In genomic region chr13:71179083-71179482, GRCm38 (mm10) we compare ENCODE assay signal across 30 mouse cellular contexts.
"Had no signal": no experiment of that assay in that cellular context is flagged by ENCODE, and none has a peak within 500 bp of the region (broad histone marks: within the 10 kb centered on the region; RNA-seq: fewer than 3 reads in every experiment).

No protein-coding gene starts in this region.

- H3K27me3 ChIP-seq: heart, embryonic 12.5 days; heart, embryonic 15.5 days; hindbrain, embryonic 12.5 days; hindbrain, embryonic 13.5 days; hindbrain, embryonic 15.5 days; intestine, embryonic 15.5 days had no signal

- H3K27ac ChIP-seq: heart, embryonic 13.5 days; heart, embryonic 15.5 days; hindbrain, embryonic 10.5 days; hindbrain, embryonic 12.5 days; hindbrain, embryonic 13.5 days; hindbrain, embryonic 14.5 days; hindbrain, embryonic 15.5 days; hindbrain, postnatal 0 days; intestine, embryonic 15.5 days; kidney, embryonic 15.5 days; kidney, postnatal 0 days; layer of hippocampus, adult 2 months; left cerebral cortex, adult 2 months had no signal

- H3K4me3 ChIP-seq: heart, embryonic 12.5 days; heart, embryonic 13.5 days; heart, embryonic 15.5 days; hindbrain, embryonic 10.5 days; hindbrain, embryonic 12.5 days; hindbrain, embryonic 13.5 days; hindbrain, embryonic 15.5 days; intestine, embryonic 15.5 days; kidney, embryonic 15.5 days; layer of hippocampus, adult 2 months; left cerebral cortex, adult 2 months had no signal

- H3K4me2 ChIP-seq: heart, embryonic 12.5 days; heart, embryonic 13.5 days; heart, embryonic 15.5 days; hindbrain, embryonic 12.5 days; hindbrain, embryonic 13.5 days; hindbrain, embryonic 14.5 days; hindbrain, embryonic 15.5 days; intestine, embryonic 15.5 days; kidney, embryonic 15.5 days had no signal

- H3K4me1 ChIP-seq: heart, embryonic 12.5 days; heart, embryonic 13.5 days; heart, embryonic 15.5 days; hindbrain, embryonic 10.5 days; hindbrain, embryonic 12.5 days; hindbrain, embryonic 13.5 days; hindbrain, embryonic 15.5 days; intestine, embryonic 15.5 days; kidney, embryonic 15.5 days had no signal

- H3K9me3 ChIP-seq: heart, embryonic 12.5 days; heart, embryonic 13.5 days; heart, embryonic 15.5 days; hindbrain, embryonic 10.5 days; hindbrain, embryonic 12.5 days; hindbrain, embryonic 13.5 days; hindbrain, embryonic 15.5 days; intestine, embryonic 15.5 days; kidney, embryonic 15.5 days had no signal

- DNase-seq: heart, postnatal 10 days; heart, postnatal 14 days; heart, postnatal 36 days; heart, postnatal 4 days; kidney, adult 11 months; kidney, adult 18-20 months; kidney, adult 2 months; kidney, adult 8-10 months; kidney, adult 9 months; kidney, postnatal 10 days; kidney, postnatal 14 days; kidney, postnatal 25 days; kidney, postnatal 36 days; kidney, postnatal 4 days; layer of hippocampus, adult 9-11 months; layer of hippocampus, postnatal 36 days had no signal

- H3K9ac ChIP-seq: heart, embryonic 12.5 days; heart, embryonic 13.5 days; heart, embryonic 15.5 days; hindbrain, embryonic 12.5 days; hindbrain, embryonic 13.5 days; hindbrain, embryonic 14.5 days; hindbrain, embryonic 15.5 days; intestine, embryonic 15.5 days; kidney, embryonic 15.5 days had no signal

- H3K36me3 ChIP-seq: heart, embryonic 12.5 days; heart, embryonic 13.5 days; heart, embryonic 15.5 days; hindbrain, embryonic 10.5 days; hindbrain, embryonic 12.5 days; hindbrain, embryonic 13.5 days; hindbrain, embryonic 15.5 days; intestine, embryonic 15.5 days; kidney, embryonic 15.5 days had no signal
